Mouse (Mus musculus) limb, embryonic 14.5 days (tissue): ENCODE measurements at regions not wholly inside any gene's neighbourhood (a gene's known extent, or its start where the extent isn't known, plus 50 kb on each side); places are given as distances from the start of the nearest gene placed in this dataset.

ENCODE experiments used
- ATAC-seq: fragments of 200-750 bp; cut with Nextera tagmentation; 2 replicates; pipeline ENCODE4 v1.8.0; 2017; ENCODE audit warnings: low read depth, moderate number of reproducible peaks, moderate TSS enrichment; ENCODE audit not compliant: low FRiP score
- DNase-seq: peaks from one replicate; pipeline ENCODE4 v3.0.0-alpha.2; 2015; ENCODE audit warnings: low spot score
- H3K27ac ChIP-seq: fragments of 300-500 bp; sonication (generic); replicated peaks from 2 replicates; pipeline ENCODE4 v1.5.1; 2014; ENCODE audit warnings: low read depth, mild to moderate bottlenecking, low read length, moderate library complexity, mixed read lengths
- H3K27me3 ChIP-seq: fragments of 300-500 bp; sonication (generic); 2 replicates; pipeline ENCODE4 v1.6.1; 2014; ENCODE audit warnings: low read length, mixed read lengths; ENCODE audit not compliant: control insufficient read depth, insufficient read depth
- H3K36me3 ChIP-seq: fragments of 300-500 bp; sonication (generic); 2 replicates; pipeline ENCODE4 v1.6.1; 2014; ENCODE audit warnings: mild to moderate bottlenecking, low read length, moderate library complexity, mixed read lengths; ENCODE audit not compliant: control insufficient read depth, insufficient read depth
- H3K4me1 ChIP-seq: fragments of 300-500 bp; sonication (generic); 2 replicates; pipeline ENCODE4 v1.6.1; 2014; ENCODE audit warnings: antibody characterized with exemption, low read length, mixed read lengths; ENCODE audit not compliant: control insufficient read depth, insufficient read depth
- H3K4me2 ChIP-seq: fragments of 300-500 bp; sonication (generic); replicated peaks from 2 replicates; pipeline ENCODE4 v1.6.1; 2014; ENCODE audit warnings: low read depth, mild to moderate bottlenecking, low read length, moderate library complexity; ENCODE audit not compliant: severe bottlenecking
- H3K4me3 ChIP-seq: fragments of 300-500 bp; sonication (generic); replicated peaks from 2 replicates; pipeline ENCODE4 v1.5.1; 2014; ENCODE audit warnings: low read length
- H3K9ac ChIP-seq: fragments of 300-500 bp; sonication (generic); 2 replicates; pipeline ENCODE4 v1.6.1; 2014; ENCODE audit warnings: mild to moderate bottlenecking, low read depth, low read length, moderate library complexity; ENCODE audit not compliant: severe bottlenecking
- H3K9me3 ChIP-seq: fragments of 300-500 bp; sonication (generic); 2 replicates; pipeline ENCODE4 v1.6.1; 2016; ENCODE audit warnings: low read length; ENCODE audit not compliant: control insufficient read depth
- POLR2A ChIP-seq: fragments of 200-500 bp; IDR thresholded peaks from 2 replicates; pipeline ENCODE4 v1.8.0; 2012; ENCODE audit warnings: inconsistent platforms, mild to moderate bottlenecking, moderate library complexity, borderline replicate concordance; ENCODE audit not compliant: insufficient read depth, insufficient read length; ENCODE audit errors: extremely low read depth
- WGBS: fragments of 180-500 bp; shearing (Covaris S2); extraction: QIAGEN DNeasy Blood & Tissue Kit; methylation state at CpG from one replicate; pipeline ENCODE4 v1.1.7; 2014; 5-methylcytosine and 5-hydroxymethylcytosine counted together

- Histone ChIP-seq H3K9ac (no peak overlapping the region), H3K36me3 (no peaks in the 10 kb centered on the region), H3K4me3 (no peak overlapping the region), H3K9me3 (no peaks in the 10 kb centered on the region), H3K27me3 (no peaks in the 10 kb centered on the region), H3K4me1 (peaks cover 13% of the 10 kb centered on the region), H3K4me2 (no peak overlapping the region), H3K27ac (no peak overlapping the region)
- no peak for DNase-seq
- no peak for TF ChIP-seq POLR2A
- 11% methylated on average over 1 of the region's 1 CpGs for WGBS
- no peak for ATAC-seq
Observed at GRCm38 (mm10) chr15:56077081-56077480, 1400.3 kb downstream of the Slc22a22 start.

- Histone ChIP-seq H3K9me3 (no peaks in the 10 kb centered on the region), H3K36me3 (no peaks in the 10 kb centered on the region), H3K4me2 (no peak overlapping the region), H3K9ac (no peak overlapping the region), H3K4me3 (no peak overlapping the region), H3K27me3 (no peaks in the 10 kb centered on the region), H3K4me1 (peaks cover 13% of the 10 kb centered on the region), H3K27ac (no peak overlapping the region)
- ATAC-seq (no peak), DNase-seq (no peak)
- WGBS: 73% methylated on average over 1 of the region's 1 CpGs
- no peak for TF ChIP-seq POLR2A
Observed at GRCm38 (mm10) chr15:56076680-56077079, 1400.7 kb downstream of the Slc22a22 start.

DNA sequence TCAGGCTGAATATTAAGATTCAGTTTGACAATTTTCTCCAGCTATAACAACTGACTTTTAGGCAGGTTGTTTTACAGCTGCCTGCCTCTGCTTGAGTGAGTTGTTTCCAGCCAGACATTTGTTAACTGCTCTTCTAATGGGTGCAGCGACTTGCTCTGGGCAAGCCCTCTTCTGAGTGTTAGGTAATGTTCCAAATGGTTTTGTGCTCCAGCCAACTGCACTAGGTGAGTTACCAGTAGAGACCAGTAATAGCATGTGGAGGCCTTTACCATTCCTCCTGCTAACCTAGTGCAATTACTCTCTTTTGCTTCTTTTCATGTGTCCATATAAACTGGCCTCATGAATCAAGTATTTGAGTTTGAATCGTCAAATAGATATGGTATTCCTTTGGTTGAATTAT lies 1407.9 kb downstream of the Slc22a22 start:
- no peaks in the 10 kb centered on the region for H3K36me3 ChIP-seq
- H3K4me1 ChIP-seq: no peaks in the 10 kb centered on the region
- no peak overlapping the region for H3K4me2 ChIP-seq
- no peaks in the 10 kb centered on the region for H3K27me3 ChIP-seq
- DNase-seq: no peak
- no peak overlapping the region for H3K4me3 ChIP-seq
- WGBS: 75% methylated on average over 2 of the region's 2 CpGs
- TF ChIP-seq POLR2A: no peak
- no peaks in the 10 kb centered on the region for H3K9me3 ChIP-seq
- H3K27ac ChIP-seq: no peak overlapping the region
- no peak for ATAC-seq
- no peak overlapping the region for H3K9ac ChIP-seq

GRCm38 (mm10) chr15:56067214-56067613 lies 1410.2 kb downstream of the Slc22a22 start:
- DNase-seq: no peak
- no peak overlapping the region for H3K9ac ChIP-seq
- 15% methylated on average over 3 of the region's 3 CpGs for WGBS
- no peaks in the 10 kb centered on the region for H3K27me3 ChIP-seq
- no peaks in the 10 kb centered on the region for H3K9me3 ChIP-seq
- no peaks in the 10 kb centered on the region for H3K36me3 ChIP-seq
- no peak for TF ChIP-seq POLR2A
- no peak overlapping the region for H3K27ac ChIP-seq
- no peak overlapping the region for H3K4me3 ChIP-seq
- no peaks in the 10 kb centered on the region for H3K4me1 ChIP-seq
- no peak overlapping the region for H3K4me2 ChIP-seq
- ATAC-seq: no peak

GRCm38 (mm10) chr15:56066540-56066939 lies 1410.9 kb downstream of the Slc22a22 start:
- no peak overlapping the region for H3K27ac ChIP-seq
- H3K4me2 ChIP-seq: no peak overlapping the region
- H3K4me3 ChIP-seq: no peak overlapping the region
- ATAC-seq (0 out of 2 replicates have a peak, but pooled peaks have one; percentile 34), DNase-seq (no peak)
- WGBS: 66% methylated on average over 4 of the region's 4 CpGs
- H3K9ac ChIP-seq: no peak overlapping the region
- no peaks in the 10 kb centered on the region for H3K9me3 ChIP-seq
- H3K27me3 ChIP-seq: no peaks in the 10 kb centered on the region
- TF ChIP-seq POLR2A: no peak
- no peaks in the 10 kb centered on the region for H3K36me3 ChIP-seq
- H3K4me1 ChIP-seq: no peaks in the 10 kb centered on the region
